Mouse (Mus musculus): ENCODE measurements around the gene Slc43a3. TPM values are rescaled to one million over a fixed set of nuclear protein-coding genes. Genes with fewer than 3 reads are reported as not detected.
A peak's percentile ranks its signal among the peaks of the same experiment; 100 is the strongest.

Slc43a3 gene
- polyA plus RNA-seq, 1 experiment = 64.3 TPM

DNA sequence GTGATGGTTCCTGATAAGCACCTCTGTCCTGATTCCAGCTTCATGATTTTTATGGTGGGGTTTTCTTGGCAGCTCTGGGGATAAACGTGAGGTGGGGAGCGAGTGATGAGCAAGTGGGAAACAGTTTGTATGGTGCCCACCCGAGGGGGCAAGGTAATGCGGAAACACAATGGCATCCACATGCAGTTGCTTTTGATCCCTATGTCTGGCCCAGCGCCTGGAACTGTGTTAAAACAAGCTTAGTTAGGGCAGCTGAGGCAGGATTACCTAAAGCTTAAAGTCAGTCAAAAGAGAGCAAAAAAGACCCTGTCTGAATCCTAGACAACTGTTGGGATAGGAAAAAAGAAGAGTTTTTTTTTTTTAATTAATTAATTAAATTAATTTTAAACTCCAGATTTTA lies 1.3 kb upstream of the Slc43a3 start:
- Histone ChIP-seq H3K4me1 (replicated peaks; ENCODE audit: control insufficient read depth, insufficient read depth, low read length) (peaks cover 21% of the 10 kb centered on the region), H3K36me3 (ENCODE audit: control insufficient read depth, insufficient read depth, low read length) (no peaks in the 10 kb centered on the region), H3K4me3 (ENCODE audit: control insufficient read depth, insufficient read depth, low read length) (no peak overlapping the region), H3K27me3 (ENCODE audit: control insufficient read depth, insufficient read depth, low read length) (no peaks in the 10 kb centered on the region), H3K27ac (ENCODE audit: control insufficient read depth, insufficient read depth, low read length) (no peak overlapping the region)
- TF ChIP-seq CTCF (IDR thresholded peaks at IDR 0.05; ENCODE audit: borderline replicate concordance, control insufficient read depth, extremely low read depth, insufficient read depth, low read length, poor library complexity) (no peak), POLR2A (IDR thresholded peaks at IDR 0.05; ENCODE audit: control insufficient read depth, extremely low read depth, insufficient read depth, low read length, poor library complexity) (no peak)
- DNase-seq = no peak
- WGBS = 97% methylated on average over 5 of the region's 5 CpGs

GRCm38 (mm10) chr2:84937491-84938150 lies 1.2 kb downstream of the Slc43a3 start:
- no peaks in the 10 kb centered on the region for H3K27me3 ChIP-seq (ENCODE audit: control insufficient read depth, insufficient read depth, low read length)
- no peak overlapping the region for H3K27ac ChIP-seq (ENCODE audit: control insufficient read depth, insufficient read depth, low read length)
- peaks cover 16% of the 10 kb centered on the region for H3K4me1 ChIP-seq (replicated peaks; ENCODE audit: control insufficient read depth, insufficient read depth, low read length)
- no peak for TF ChIP-seq CTCF (IDR thresholded peaks at IDR 0.05; ENCODE audit: borderline replicate concordance, control insufficient read depth, extremely low read depth, insufficient read depth, low read length, poor library complexity)
- no peak for TF ChIP-seq POLR2A (IDR thresholded peaks at IDR 0.05; ENCODE audit: control insufficient read depth, extremely low read depth, insufficient read depth, low read length, poor library complexity)
- no peak for DNase-seq
- WGBS = 10% methylated on average over 3 of the region's 3 CpGs
- no peaks in the 10 kb centered on the region for H3K36me3 ChIP-seq (ENCODE audit: control insufficient read depth, insufficient read depth, low read length)
- peak overlapping the region; percentile 73 for H3K4me3 ChIP-seq (ENCODE audit: control insufficient read depth, insufficient read depth, low read length)

DNA sequence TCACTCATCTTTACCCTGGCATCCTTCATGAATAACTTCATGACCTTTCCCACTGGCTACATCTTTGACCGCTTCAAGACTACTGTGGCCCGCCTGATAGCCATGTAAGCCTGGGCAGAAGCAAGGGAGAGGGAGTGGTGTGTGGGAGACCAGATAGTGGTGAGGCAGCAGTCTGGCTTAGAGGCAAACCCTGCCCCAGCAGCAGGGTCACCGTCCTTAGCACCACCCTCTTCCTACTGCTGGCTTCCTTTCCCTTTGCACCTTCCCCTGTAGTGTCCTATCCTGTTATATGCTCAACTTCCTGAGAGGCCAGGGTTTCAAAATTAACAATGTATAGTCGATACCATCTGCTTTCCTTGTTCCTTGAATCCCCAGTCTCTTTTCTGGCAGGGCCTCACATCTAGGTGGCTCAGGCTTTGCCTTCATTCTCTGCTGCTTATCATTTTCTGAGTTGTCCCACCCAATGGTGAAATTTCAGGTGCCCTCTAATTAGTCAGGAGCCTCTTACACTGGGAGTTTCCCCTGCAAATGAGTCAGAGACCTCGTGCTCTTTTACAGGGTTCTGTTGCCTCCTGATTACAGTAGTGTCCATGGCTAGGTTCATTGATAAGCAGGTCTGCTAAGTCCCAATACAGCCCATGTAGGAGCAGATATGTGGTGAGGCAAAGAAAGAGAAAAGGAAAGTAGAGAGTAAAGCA lies 2.0 kb downstream of the Slc43a3 start:
- DNase-seq = peak; percentile 9
- 20% methylated on average over 5 of the region's 5 CpGs for WGBS

DNA sequence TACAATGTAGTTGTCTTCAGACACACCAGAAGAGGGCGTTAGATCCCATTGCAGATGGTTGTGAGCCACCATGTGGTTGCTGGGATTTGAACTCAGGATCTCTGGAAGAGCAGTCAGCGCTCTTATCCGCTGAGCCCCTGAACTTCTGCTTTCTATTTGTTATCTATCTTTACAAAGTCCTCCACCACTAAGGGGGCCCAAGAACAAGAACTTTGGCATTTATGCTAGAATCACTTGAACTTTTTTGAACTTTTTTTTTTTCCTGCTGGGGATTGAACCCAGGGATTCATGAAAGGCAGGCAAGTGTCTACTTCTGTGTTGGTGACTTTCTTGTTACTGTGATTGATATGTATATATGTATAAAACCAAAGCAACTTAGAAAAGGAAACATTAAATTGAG lies 2.9 kb downstream of the Slc43a3 start:
- Histone ChIP-seq H3K27ac (ENCODE audit: control insufficient read depth, insufficient read depth, low read length) (no peak overlapping the region), H3K36me3 (ENCODE audit: control insufficient read depth, insufficient read depth, low read length) (no peaks in the 10 kb centered on the region; the same call in 1 of the 2 replicates), H3K4me1 (replicated peaks; ENCODE audit: control insufficient read depth, insufficient read depth, low read length) (peaks cover 16% of the 10 kb centered on the region), H3K27me3 (ENCODE audit: control insufficient read depth, insufficient read depth, low read length) (no peaks in the 10 kb centered on the region), H3K4me3 (ENCODE audit: control insufficient read depth, insufficient read depth, low read length) (no peak overlapping the region)
- WGBS = 92% methylated on average over 3 of the region's 3 CpGs
- TF ChIP-seq CTCF (IDR thresholded peaks at IDR 0.05; ENCODE audit: borderline replicate concordance, control insufficient read depth, extremely low read depth, insufficient read depth, low read length, poor library complexity) (no peak), POLR2A (IDR thresholded peaks at IDR 0.05; ENCODE audit: control insufficient read depth, extremely low read depth, insufficient read depth, low read length, poor library complexity) (no peak)
- DNase-seq = no peak

More for the DNA sequence above, 2.0 kb downstream of the Slc43a3 start:
- Histone ChIP-seq H3K4me1 (replicated peaks; ENCODE audit: control insufficient read depth, insufficient read depth, low read length) (peaks cover 16% of the 10 kb centered on the region), H3K27ac (ENCODE audit: control insufficient read depth, insufficient read depth, low read length) (no peak overlapping the region), H3K27me3 (ENCODE audit: control insufficient read depth, insufficient read depth, low read length) (no peaks in the 10 kb centered on the region), H3K36me3 (ENCODE audit: control insufficient read depth, insufficient read depth, low read length) (no peaks in the 10 kb centered on the region), H3K4me3 (ENCODE audit: control insufficient read depth, insufficient read depth, low read length) (no peak overlapping the region)
- TF ChIP-seq POLR2A (IDR thresholded peaks at IDR 0.05; ENCODE audit: control insufficient read depth, extremely low read depth, insufficient read depth, low read length, poor library complexity) = no peak
- no peak for TF ChIP-seq CTCF (IDR thresholded peaks at IDR 0.05; ENCODE audit: borderline replicate concordance, control insufficient read depth, extremely low read depth, insufficient read depth, low read length, poor library complexity)

GRCm38 (mm10) chr2:84939711-84940110 lies 3.3 kb downstream of the Slc43a3 start:
- WGBS = 99% methylated on average over 6 of the region's 6 CpGs
- no peak for DNase-seq
- no peak overlapping the region for H3K4me3 ChIP-seq (ENCODE audit: control insufficient read depth, insufficient read depth, low read length)
- TF ChIP-seq POLR2A (IDR thresholded peaks at IDR 0.05; ENCODE audit: control insufficient read depth, extremely low read depth, insufficient read depth, low read length, poor library complexity) (no peak), CTCF (IDR thresholded peaks at IDR 0.05; ENCODE audit: borderline replicate concordance, control insufficient read depth, extremely low read depth, insufficient read depth, low read length, poor library complexity) (no peak)
- no peak overlapping the region for H3K27ac ChIP-seq (ENCODE audit: control insufficient read depth, insufficient read depth, low read length)
- H3K27me3 ChIP-seq (ENCODE audit: control insufficient read depth, insufficient read depth, low read length) = no peaks in the 10 kb centered on the region
- H3K4me1 ChIP-seq (replicated peaks; ENCODE audit: control insufficient read depth, insufficient read depth, low read length) = peaks cover 16% of the 10 kb centered on the region
- H3K36me3 ChIP-seq (ENCODE audit: control insufficient read depth, insufficient read depth, low read length) = no peaks in the 10 kb centered on the region; the same call in 1 of the 2 replicates

GRCm38 (mm10) chr2:84941332-84941731 lies 5.0 kb downstream of the Slc43a3 start:
- Histone ChIP-seq H3K27me3 (ENCODE audit: control insufficient read depth, insufficient read depth, low read length) (no peaks in the 10 kb centered on the region), H3K36me3 (ENCODE audit: control insufficient read depth, insufficient read depth, low read length) (peaks cover 7% of the 10 kb centered on the region; the same call in 1 of the 2 replicates), H3K4me3 (ENCODE audit: control insufficient read depth, insufficient read depth, low read length) (no peak overlapping the region), H3K4me1 (replicated peaks; ENCODE audit: control insufficient read depth, insufficient read depth, low read length) (peaks cover 16% of the 10 kb centered on the region), H3K27ac (ENCODE audit: control insufficient read depth, insufficient read depth, low read length) (no peak overlapping the region)
- 90% methylated on average over 2 of the region's 2 CpGs for WGBS
- DNase-seq = no peak
- TF ChIP-seq CTCF (IDR thresholded peaks at IDR 0.05; ENCODE audit: borderline replicate concordance, control insufficient read depth, extremely low read depth, insufficient read depth, low read length, poor library complexity) (no peak), POLR2A (IDR thresholded peaks at IDR 0.05; ENCODE audit: control insufficient read depth, extremely low read depth, insufficient read depth, low read length, poor library complexity) (no peak)
